Mouse (Mus musculus): ENCODE measurements around the gene Tmem44.

Gene Tmem44

GRCm38 (mm10) chr16:30549966-30550747 is 485 bp downstream of the Tmem44 start:
- peak; percentile 69 for DNase-seq

DNA sequence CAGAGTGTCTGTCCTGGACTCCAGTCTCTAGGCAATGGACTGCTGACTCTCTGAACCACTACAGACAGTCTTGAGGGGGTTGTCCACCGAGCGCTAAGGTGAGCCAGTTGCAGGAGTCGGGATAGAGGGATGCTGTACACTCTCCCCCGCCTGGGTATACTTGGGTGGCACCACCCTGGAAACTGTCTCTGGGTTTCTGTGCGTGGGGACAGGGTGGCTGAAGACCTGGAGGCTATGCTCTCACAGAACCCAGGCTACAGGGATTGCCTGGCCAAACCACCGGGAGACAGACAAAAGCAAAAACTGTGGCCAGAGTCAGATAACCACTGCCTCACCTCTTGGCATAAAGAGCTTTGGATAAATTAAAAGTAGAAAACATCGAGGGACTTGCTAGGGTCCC is 1.1 kb downstream of the Tmem44 start:
- DNase-seq: no peak

DNA sequence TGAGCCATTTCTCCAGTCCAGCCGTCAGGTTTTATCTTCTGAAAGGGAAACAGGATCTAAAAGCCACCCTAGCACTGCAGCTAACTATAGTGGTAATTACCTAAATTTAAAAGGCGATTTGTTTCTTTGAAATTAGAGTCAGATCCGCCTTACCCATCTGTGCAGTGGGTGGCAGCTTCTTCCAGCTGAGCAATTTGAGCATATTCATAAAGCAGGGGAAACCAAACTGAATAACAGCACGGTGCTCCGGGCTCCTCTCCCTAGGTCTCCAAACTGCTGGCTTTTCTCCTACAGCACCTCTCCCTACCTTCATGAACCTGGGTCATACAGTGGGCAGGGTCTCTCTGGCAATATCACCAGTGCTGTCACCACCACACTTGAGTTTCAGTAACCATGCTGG is 2.4 kb downstream of the Tmem44 start:
- DNase-seq: no peak

- no peak for DNase-seq
Observed at GRCm38 (mm10) chr16:30544693-30545092, 5.9 kb downstream of the Tmem44 start.

- no peak for DNase-seq
Observed at GRCm38 (mm10) chr16:30543386-30543785, 7.3 kb downstream of the Tmem44 start.

- DNase-seq: no peak
Observed at GRCm38 (mm10) chr16:30542826-30543225, 7.8 kb downstream of the Tmem44 start.

DNA sequence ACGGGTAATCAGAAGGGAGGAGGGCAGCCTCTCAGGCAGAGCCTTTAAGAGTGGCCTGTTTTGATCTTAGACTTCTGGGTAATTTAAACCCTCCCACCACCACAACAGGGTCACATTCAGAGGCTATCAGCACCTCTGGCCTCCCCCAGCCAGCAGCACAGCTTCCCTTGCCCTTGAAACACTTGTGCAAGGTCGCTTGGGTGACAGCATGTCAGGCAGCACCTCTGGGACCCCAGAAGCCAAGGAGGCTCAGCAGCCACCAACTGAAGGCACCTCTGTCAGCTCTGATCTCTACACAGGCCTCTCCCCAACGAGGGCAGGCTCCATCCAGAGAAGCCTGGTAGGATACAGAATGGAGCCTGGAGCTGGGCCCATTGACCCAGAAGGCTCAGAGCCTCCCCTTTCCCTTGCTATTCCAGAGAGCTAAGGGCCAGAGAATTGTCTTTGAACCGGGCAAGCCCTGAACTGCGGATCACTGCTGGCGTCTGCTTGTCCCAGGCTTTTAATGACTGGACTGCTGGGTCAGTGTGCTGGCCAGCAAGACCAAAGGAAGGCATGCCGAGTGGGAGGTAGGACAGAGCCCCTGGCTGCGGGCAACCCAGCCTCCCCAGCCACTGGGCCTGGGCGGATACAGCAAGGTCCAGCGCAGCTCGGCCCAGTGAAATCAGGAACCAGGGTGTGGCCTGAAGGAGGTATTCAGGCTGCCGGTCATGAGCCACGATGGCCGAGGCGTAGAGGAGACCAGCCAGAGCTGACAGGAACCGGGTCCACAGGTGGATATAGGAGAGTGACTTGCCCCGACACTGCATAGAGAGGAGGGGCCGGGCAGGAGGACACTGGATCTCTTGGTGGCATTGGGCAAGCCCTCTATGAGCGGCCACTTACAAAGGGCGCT is 10.3 kb downstream of the Tmem44 start:
- no peak for DNase-seq

DNA sequence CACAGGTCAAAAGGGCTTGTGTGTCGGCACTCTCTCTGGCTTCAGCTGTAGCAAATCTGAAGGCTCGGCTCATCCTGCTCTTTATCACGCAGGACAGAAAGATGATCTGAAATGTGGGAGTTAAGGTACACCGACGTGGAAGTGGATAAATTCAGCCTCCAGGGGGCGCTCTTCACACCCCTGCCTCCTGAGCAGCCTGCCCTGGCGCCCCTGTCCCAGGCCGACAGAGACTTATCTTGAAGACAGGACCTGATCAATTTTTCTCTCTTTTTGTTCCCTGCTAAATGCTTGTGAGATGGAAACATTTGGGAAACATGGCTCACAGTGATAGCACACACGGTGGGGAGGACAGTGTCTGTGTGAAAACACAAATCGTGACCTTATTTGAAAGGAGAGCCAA is 11.2 kb downstream of the Tmem44 start:
- no peak for DNase-seq

- no peak for DNase-seq
Observed at GRCm38 (mm10) chr16:30535075-30535474, 15.6 kb downstream of the Tmem44 start.

GRCm38 (mm10) chr16:30533592-30533991 is 17.1 kb downstream of the Tmem44 start:
- DNase-seq: no peak

GRCm38 (mm10) chr16:30532929-30533328 is 17.7 kb downstream of the Tmem44 start:
- DNase-seq: no peak

- DNase-seq: no peak
Observed at GRCm38 (mm10) chr16:30531761-30532406, 18.8 kb downstream of the Tmem44 start.

GRCm38 (mm10) chr16:30530815-30531214 is 19.8 kb downstream of the Tmem44 start:
- DNase-seq: no peak

GRCm38 (mm10) chr16:30528386-30528785 is 22.3 kb downstream of the Tmem44 start:
- DNase-seq: no peak

DNA sequence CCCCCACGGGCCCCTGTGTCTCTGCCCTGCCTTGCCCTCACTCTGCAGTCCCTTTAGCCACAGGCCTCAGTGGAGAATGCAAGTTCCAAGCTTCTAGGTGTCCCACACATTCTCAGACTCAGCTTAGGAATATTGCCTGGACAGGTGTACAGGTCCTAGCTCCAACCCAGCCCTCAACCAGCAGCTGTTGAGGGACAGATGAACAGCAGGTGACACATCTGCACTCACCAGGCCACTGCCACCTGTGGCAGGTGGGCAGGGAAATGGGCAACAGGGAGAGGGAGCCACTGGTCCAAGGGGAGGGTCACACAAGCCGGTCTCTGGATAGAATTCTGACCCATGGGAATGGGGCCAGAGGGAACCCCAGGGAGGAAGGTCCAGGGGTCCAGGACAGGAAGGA is 22.8 kb downstream of the Tmem44 start:
- no peak for DNase-seq

DNA sequence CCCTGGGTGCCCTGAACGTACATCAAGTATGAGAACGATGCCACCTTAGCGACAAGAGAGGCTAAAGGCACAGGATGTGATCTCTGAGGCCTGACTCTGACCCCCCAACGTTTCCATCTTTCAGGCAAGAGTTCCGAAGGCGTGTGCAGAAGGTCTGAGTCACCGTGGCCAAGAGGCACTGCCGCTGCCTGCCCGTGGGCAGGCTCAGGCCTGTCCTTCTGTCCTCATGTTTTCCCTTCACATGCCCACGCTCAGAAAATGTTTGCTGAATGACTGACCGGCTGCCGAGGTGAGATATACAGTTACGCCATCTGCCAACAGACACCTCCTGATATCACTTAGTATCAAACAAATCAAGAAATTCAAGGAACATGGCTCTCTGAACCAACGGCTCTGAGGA is 24.9 kb downstream of the Tmem44 start:
- DNase-seq: no peak

DNA sequence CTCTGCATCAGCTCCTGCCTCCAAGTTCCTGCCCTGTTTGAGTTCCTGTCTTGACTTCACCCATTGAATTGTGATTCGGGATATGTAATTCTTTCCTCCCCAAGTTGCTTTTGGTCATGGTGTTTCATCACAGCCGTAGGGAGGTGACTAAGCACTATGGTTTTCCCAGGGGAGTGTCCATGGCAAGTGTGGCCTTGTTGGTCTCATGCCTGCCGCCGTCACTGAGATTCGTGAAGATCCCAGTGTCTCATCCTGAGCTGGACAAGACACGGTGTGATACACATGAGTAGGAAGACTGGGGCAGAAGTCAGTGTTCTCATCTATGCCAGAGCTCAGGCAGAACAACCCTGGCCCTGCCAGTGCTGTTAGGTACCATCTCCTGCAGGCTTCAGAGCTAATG is 26.2 kb downstream of the Tmem44 start:
- DNase-seq: no peak

DNA sequence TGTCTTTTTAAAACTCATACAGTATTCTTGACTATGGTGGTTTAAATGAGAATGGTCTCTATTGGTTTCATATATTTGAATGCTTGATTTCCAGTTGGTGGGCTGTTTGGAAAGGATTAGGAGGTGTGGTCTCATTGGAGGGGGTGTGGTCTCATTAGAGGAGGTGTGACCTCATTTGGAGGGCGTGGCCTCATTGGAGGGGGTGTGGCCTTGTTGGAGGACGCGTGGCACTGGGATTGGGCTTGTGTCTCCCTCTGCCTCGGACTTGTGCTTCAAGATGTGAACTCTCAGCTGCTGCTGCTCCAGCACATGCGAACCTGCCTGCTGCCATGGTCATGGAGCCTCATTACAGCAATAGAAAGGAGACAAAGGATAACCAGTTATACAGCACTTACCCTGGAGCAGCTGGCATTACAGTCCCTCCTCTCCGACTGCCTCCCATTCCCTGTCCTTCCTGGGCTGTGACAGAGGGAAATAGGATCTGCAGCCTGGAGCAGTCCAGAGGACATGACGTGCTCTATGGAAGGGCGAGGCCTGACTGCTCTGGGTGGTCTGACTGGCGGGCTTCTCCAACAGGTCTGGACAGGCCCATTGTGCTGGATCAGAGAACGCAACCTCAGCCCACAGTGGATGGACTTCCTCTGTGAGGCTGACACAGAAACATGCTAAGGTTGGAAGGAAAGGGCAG is 28.2 kb downstream of the Tmem44 start:
- DNase-seq: no peak

DNA sequence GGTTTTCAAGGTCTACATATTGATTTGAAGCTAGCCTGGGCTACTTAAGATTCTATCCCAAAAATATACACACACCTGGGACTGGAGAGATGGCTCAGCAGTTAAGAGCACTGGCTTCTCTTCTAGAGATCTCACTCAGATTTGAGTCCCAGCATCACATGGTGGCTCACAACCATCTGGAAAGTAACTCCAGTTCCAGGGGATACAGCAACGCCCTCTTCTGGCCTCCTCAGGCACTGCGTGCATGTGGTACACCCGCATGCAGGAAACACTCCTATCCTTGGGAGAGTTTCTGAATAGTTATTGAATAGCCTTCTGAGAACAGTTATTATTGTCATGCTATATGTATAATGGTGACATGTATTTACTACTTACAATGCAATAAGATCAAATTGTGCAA is 29.5 kb downstream of the Tmem44 start:
- DNase-seq: no peak

DNA sequence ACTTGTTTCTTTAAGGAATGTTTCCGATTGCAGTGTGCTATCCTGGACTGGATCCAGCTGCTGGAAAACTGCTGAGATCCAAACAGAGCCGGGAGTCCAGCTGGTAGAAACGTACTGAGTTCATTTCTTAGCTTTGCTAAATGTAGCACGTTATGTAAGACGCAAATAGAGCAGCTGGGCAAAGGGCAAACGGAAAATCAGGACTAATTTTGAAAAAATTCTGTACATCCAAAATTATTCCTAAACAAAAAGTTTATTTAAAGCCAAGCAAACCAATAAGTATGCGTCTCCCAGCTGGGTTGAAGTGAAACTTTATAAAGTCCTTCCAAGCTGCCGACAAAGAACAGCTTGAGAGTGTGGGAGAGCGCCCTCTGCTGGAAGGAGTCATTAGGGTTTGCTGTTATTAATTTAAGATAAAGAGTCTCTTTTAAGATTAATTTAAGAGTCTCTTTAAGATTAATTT is 30.2 kb downstream of the Tmem44 start:
- peak; percentile 75 for DNase-seq

- DNase-seq: no peak
Observed at GRCm38 (mm10) chr16:30518635-30519034, 32.0 kb downstream of the Tmem44 start.

DNA sequence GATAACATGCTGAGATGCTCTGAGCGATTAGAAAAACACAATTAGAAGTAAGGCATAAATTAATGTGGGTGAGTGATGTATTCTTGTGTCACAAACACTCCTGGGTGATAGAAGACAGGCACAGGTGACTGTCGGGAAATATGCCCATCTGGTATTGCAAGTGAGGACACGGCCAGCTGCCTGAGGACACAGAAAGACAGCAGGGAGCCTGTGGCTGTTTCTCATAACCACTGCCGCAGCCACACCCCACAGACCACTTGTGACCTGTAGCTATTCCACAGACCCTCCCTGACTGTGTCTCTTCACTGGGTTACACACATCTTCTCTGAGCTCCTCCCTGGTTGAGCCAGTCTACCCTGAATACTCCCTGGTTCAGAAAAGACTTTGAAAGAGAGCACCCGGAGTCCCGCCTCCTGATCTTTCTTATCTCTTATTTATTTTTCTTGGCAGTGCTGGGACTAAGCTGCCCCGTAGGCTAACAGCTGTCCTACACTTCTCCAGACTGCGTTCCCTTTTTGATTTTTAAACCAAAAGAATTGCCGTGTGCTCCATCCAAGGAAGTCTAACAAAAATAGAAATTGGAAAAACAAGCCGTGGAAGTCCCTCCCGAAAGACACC is 32.9 kb downstream of the Tmem44 start:
- no peak for DNase-seq

Measured in cerebellum, adult 9-10 months (tissue).